Mouse (Mus musculus): ENCODE results near the gene Kcnmb1.

DNA sequence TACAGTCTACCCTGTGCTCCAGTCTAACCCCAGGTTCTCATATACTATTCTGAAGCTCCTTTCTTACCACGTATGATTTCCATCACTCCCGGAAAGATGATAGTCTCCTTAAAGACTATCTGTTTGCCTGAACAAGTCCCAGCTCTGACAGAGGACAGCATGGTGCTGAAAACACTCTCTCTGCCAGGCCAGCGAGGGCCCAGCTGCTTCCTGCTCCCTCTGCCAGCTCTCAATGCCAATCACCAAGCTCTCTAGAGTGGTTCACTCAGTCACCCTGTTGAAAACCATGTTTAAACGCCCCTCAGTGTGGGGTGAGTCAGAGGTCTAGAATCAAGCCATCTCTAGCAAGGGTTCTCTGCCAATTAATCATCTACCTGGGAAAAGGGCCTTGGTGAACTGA is 35.0 kb upstream of the Kcnmb1 start:
- TF ChIP-seq CTCF (IDR thresholded peaks at IDR 0.05; ENCODE audit: low read depth, low read length) (no peak), TAL1 (conservative IDR thresholded peaks at IDR 0.05; ENCODE audit: low read depth, low read length) (no peak), GATA1 (IDR thresholded peaks at IDR 0.05; ENCODE audit: borderline replicate concordance, low read length) (no peak)

All from G1E (cell line).